Mouse (Mus musculus) E14TG2a.4 (cell line): ENCODE data around the gene Gosr1.

Source experiments
- CTCF ChIP-seq: conservative IDR thresholded peaks from 2 replicates; pipeline ENCODE4 v1.5.1; 2014; ENCODE audit warnings: low read length
- POU5F1 ChIP-seq: IDR thresholded peaks from 2 replicates; pipeline ENCODE4 v1.6.1; 2014; ENCODE audit warnings: low read length, borderline replicate concordance

DNA sequence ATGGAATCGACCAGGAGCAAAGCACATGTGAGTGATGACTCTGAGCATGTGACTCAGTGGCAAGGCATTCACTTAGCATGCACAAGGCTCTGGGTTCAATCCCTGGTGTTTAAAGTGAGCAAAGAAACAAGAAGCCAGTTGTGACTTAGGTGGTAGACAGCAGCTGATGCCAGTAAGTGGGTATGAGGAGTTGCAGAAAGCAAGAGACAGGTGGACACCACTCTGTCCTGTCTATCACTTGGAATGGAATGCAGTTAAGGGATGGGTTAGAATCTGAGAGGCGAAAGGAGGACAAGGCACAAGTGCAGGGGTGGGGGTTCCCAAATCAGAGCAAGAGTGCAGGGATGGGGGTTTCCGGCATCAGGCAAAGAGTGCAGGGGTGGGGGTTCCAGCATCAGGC lies 71.3 kb downstream of the Gosr1 start:
- TF ChIP-seq CTCF, result no peak
- TF ChIP-seq POU5F1, result no peak
